Mouse (Mus musculus) kidney, postnatal 25 days (tissue): ENCODE measurements at regions not wholly inside any gene's neighbourhood (a gene's known extent, or its start where the extent isn't known, plus 50 kb on each side); places are given as distances from the start of the nearest gene placed in this dataset.
A peak's percentile ranks its signal among the peaks of the same experiment; 100 is the strongest.

Source experiments
- DNase-seq, 2 experiments: peaks; one replicate each; pipeline ENCODE4 v3.0.0; 2021; ENCODE audit warnings: mixed read lengths in 2 of 2

DNA sequence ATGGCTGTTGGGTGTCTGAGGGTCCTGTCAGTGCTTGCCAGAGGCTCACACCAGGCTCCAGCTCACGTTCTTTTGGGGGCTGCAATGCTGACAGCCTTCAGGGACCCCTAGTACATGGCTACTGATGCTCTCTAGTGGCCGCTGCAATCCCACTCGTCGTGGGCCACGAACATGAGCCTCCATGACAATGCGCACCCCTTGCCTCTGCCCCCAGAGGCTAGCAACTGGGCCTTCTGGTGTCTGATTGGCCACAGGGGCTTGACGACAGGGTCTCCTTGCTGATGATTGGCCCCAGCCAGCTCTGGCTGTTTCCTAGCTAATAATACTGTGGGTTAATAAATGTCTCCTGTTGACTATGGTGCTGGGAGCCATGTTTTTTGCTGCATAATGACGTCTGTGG, 61.1 kb downstream of the Rtl1 start:
- DNase-seq, result no peak

GRCm38 (mm10) chr12:109538641-109539040, 61.5 kb downstream of the Rtl1 start:
- no peak for DNase-seq

GRCm38 (mm10) chr12:109536536-109536935, 63.6 kb downstream of the Rtl1 start:
- no peak for DNase-seq

GRCm38 (mm10) chr12:109532392-109532791, 67.7 kb downstream of the Rtl1 start:
- no peak for DNase-seq

DNA sequence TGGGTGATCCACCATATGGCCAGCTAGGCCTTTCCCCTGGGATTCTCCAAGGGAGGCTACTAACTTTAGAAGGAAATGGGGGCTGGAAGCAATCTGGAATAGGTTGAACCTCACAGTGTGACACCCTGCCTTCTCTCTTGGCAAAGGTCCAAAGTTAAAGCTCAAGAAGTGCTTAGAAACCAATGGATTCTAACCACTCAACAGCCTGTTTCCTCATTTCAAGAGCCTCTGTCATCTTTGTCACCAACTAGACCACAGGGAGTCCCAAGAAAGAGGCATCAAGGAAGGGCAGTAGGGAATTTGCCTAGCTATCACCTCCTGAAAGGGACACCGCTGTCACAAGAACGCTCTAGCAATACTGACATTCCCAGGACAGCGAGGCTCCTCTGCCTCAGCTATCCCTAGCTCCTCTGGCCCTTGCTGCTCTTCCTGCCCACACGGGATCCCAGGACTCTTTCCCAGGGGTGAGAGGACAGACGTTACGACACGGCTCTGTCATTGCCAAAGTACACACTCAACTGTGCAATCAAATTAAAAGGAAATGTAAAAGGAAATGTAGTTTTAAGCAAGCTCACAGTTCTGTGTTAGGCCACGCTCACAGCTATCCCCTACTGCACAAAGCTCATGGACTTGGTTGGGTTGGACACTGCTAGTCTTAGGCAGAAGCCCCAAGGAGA, 68.6 kb downstream of the Rtl1 start:
- DNase-seq, result no peak

- no peak for DNase-seq
Measured at GRCm38 (mm10) chr12:109530215-109531050, 69.7 kb downstream of the Rtl1 start.

GRCm38 (mm10) chr12:109529501-109529900, 70.6 kb downstream of the Rtl1 start:
- DNase-seq, result no peak

DNA sequence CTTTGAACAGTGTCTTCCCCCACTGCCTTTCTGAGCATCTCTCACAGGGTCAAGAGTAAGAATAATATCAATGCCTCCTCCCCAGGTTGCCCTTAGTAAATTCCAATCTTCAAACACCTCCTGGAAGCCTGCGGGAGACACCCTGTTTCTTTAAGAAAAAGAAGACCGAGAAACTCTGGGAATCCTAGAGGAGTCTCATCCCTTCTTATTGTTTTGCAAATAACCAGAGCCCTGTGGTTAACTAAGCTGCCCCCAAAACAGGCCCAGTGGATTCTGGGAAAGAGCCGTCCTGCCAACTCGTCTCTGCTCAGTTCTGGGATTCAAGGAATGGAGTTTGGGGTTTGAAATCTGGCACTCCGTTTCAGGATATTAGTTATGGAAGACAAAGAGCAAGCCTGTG, 71.2 kb downstream of the Rtl1 start:
- no peak for DNase-seq

- peak in 1 of 2 experiments; percentile 35 for DNase-seq
Measured at GRCm38 (mm10) chr12:109528263-109528545, 71.9 kb downstream of the Rtl1 start.

DNA sequence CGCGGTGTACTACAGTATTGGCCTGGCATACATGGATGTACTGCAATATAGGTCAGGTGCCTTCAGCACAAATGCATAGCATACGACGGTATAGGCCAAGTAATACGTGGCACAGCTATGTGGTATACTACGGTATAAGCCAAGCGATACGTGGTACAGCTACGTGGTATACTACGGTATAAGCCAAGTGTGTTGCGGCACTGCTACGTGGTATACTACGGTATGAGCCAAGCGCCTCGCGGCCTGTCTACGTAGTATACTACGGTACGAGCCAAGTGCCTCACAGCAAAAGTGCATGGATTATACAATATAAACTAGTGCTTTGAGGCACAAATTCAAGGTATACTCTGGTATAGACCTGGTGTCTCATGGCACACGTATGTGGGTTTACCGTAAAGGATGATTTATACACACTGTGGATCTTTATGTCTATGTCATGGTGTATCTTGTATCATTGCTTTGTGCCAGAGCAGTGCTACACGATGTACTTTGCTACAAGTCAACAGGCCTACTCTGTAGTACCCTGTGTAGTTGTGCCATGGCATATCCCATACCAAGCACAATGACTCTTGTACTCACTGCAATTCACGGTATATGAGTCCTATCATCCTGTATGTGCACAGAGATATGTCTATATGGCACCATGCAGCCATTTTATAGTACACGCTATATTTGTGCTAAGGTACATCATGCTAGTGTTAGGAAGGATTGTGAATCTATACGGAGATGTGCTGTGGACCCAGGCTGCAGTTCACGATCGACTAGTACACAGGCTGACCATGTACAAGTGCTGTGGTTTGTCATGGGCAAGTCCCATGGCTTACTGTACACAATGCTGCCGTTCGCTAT, 72.5 kb downstream of the Rtl1 start:
- no peak for DNase-seq

GRCm38 (mm10) chr12:109525613-109526012, 73.0 kb downstream of the Dlk1 start:
- no peak for DNase-seq

DNA sequence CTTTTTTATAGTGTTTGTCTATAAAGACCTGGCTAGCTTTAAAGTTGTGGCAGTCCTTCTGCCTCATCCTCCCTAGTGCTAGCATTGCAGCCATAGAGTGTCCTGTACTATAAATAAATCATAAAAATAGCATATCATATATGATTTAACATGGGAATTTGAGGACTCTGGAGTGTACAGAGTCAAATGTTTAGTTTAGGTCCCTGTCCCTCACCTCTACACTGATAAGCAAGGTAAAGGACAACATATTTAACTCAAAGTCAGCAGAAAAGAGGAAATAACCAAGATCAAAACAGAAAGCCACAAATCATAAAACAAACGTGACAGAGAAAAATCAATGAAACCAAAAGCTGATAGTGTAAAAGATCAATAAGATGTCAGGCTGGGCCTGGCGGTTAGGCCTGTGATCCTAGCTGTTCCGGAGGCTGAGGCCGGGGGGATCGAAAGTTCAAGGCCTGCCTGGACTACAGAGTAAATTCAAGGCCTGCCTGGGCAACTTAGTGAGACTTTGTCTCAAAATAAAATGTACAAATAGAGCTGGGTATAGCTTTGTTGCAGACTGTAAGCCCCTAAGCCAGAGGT, 68.7 kb downstream of the Dlk1 start:
- DNase-seq, result no peak

DNA sequence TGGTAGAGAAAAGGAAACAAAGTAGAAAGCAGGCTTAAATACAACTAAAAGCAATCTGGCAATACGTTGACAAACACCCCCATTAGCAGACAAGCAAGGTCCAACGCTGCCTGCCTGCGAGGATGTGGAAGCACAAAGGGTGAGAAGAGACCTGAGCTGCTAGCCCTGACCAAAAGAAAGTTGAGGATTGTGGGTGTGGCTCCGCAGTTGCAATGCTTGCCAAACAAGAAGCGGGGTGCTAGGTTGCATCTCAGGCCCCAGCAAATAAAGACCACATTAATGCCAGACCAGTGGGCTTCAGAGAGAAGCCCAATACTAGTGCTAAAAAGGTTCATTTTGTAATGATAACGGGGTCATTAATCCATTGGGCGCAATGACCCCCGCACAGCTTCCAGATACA, 67.8 kb downstream of the Dlk1 start:
- no peak for DNase-seq

DNA sequence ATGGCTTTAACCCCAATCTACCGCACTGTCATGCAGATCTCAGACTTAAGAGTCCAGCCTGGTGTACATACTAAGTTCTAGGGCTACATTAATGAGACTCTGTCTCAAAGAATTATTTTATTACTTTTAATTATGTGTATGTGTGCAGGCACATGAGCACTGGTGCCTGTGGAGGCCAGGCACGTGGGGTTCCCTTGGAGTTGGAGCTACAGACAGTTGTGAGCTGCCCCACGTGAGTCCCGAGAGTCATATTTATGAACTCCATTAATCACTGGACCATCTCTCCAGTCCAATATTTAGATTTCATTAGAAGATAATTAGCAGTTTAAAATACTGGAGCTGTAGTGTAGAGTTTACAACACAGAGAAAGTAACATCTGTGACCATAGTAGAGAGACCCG, 67.2 kb downstream of the Dlk1 start:
- DNase-seq, result no peak

GRCm38 (mm10) chr12:109518413-109519021, 65.9 kb downstream of the Dlk1 start:
- no peak for DNase-seq

- DNase-seq, result no peak
Measured at GRCm38 (mm10) chr12:109517764-109518163, 65.1 kb downstream of the Dlk1 start.

- DNase-seq, result no peak
Measured at GRCm38 (mm10) chr12:109516961-109517360, 64.3 kb downstream of the Dlk1 start.

GRCm38 (mm10) chr12:109514292-109514818, 61.7 kb downstream of the Dlk1 start:
- DNase-seq, result no peak
